Mouse (Mus musculus) gastrocnemius, adult 18-20 months (tissue): ENCODE measurements around the gene Mrps18c. TPM values are rescaled to one million over a fixed set of nuclear protein-coding genes. Genes with fewer than 3 reads are reported as not detected.
A peak's percentile ranks its signal among the peaks of the same experiment; 100 is the strongest.

Experiments
- DNase-seq: peaks from one replicate; pipeline ENCODE4 v3.0.0; 2021; ENCODE audit warnings: low spot score
- total RNA-seq, 2 experiments: library from RNA; stranded (reverse); gene quantifications; 2 replicates each; pipeline ENCODE4 v1.2.3; 2021

Mrps18c gene
- total RNA-seq, 2 experiments from 2014 or later = 69.9 to 71.4 TPM

GRCm38 (mm10) chr5:100825975-100826374 is 27.5 kb downstream of the Mrps18c start:
- DNase-seq = no peak

DNA sequence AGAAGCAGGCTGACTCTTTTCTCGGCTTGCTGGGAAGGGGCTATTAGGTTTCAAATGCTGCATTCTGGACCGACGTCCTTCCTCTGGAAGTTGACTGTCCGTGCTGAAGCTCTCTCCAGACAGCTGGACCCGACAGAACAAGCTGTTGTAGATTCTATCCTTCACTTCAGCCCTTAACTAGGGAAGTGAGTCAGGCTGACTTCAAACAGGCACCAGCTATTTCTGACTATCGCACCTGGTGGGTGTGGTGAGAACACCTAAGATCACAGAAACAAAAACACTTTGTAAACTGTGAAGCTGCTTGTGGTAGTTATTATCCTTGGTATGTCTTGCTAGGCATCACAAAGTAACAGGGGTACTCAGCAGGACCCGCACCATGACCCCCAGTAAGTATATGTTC is 28.1 kb downstream of the Mrps18c start:
- no peak for DNase-seq

DNA sequence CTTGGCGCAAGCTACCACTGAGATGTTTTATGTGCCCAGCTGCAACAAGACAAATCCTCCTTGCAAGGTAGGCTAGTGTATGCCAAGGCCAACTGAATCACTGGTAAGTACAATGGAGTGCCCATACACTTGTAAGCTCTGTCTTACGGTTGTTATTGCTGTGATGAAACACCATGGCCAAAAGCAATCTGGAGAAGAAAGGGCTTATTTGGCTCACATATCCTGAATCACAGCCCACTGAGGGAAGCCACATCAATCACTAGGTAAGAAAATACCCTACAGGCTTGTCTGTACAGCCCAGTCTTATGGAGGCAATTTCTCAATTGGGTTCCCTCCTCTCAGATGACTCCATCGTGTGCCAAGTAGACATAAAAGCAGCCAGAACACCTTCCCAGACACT is 30.3 kb downstream of the Mrps18c start:
- no peak for DNase-seq

DNA sequence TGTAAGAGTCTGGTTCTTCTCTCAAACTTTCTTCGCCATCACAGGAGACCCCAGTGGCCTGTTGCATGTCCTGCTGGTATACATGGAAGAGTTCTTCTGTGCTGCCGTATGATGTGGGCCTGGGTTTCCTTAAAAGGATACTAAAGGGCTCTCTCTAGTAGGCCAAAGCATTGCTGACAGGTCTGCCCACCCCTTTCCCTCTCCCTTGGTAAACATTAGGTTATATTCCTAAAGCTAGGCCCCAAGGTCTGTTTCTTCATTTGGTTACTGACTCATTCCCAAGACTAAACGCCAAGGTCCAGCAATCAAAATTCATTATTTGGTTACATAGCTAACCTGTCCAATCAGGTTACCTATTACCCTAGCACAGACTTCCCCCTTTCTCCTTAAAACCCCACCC is 34.3 kb downstream of the Mrps18c start:
- DNase-seq = no peak

- no peak for DNase-seq
Measured at GRCm38 (mm10) chr5:100833841-100834240, 35.4 kb downstream of the Mrps18c start.

DNA sequence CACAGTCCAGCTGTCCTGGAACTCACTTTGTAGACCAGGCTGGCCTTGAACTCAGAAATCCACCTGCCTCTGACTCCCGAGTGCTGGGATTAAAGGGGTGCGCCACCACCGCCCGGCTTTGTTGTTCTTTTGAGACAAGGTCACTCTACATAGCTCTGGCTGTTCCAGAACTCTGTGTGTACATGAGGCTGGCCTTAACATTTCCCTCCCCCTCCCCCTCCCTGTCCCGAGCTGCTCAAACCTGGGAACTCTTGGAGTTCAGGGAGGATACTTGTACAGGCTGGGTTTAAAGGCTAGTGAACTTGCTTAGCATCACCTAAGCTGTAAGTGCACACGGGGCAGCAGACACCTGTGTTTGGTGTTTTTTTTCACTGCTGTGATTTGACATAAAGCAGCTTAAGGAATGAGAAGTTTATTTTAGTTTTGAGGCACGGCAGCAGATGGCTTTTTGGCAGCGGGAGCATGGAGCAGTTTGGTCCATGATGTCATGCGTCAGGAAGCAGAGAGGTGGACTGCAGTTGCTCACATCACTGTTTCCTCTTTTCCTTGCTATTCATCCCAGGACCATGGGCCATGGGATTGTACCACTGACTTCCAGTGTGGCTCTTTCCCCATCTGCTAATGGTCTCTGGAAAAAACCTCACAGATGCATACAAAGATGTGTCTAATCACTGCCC is 37.6 kb downstream of the Mrps18c start:
- no peak for DNase-seq

- no peak for DNase-seq
Measured at GRCm38 (mm10) chr5:100837907-100838306, 39.5 kb downstream of the Mrps18c start.

GRCm38 (mm10) chr5:100844485-100844884 is 46.1 kb downstream of the Mrps18c start:
- no peak for DNase-seq

GRCm38 (mm10) chr5:100845485-100845847 is 47.0 kb downstream of the Mrps18c start, which contains the start of gene Gpat3:
Gpat3 (plus strand) TSS chr5:100845713.
- peak; percentile 45 for DNase-seq

DNA sequence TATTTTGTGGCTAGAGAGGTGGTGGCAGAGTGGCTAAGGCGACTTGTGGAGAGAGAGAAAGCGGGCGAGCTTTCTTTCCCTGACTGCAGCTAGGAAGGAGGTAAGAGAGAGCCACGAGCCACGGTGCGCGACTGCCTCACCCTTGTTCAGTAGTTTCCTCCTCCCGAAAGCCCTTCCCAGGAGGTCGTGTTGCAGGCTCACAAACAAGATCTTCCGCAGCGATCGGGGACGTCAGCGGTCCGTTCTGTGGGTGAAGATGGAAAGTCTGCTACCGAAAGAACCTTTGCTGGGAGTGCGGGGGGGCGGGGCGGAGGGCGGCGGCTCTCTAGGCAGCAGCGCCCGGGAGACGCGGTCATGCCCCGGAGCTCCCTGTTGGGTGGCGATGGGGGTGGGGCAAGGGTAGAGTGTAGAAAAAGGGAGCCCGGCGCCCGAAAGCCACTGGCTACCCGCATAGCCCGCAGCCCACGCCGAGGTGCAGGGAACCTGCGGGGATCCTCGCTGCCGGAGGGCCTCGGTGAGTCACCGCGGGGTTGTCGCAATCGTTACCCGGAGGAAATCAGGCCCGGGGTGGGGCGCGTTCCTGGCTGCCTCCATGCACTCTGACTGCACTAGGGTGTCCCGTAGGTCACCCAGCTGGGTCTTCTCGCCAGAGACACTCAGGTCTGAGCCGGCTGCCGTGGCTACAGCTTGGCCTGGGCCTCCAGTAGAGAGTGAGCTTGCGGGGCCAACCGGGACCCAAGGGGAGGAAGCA is 47.6 kb downstream of the Mrps18c start:
- DNase-seq = peak; percentile 81

- DNase-seq = no peak
Measured at GRCm38 (mm10) chr5:100846599-100846920, 48.1 kb downstream of the Mrps18c start.

- DNase-seq = no peak
Measured at GRCm38 (mm10) chr5:100847143-100847542, 48.7 kb downstream of the Mrps18c start.

- DNase-seq = no peak
Measured at GRCm38 (mm10) chr5:100853963-100854362, 55.5 kb downstream of the Mrps18c start.

Other genes starting within 250 kb of the Mrps18c start
- gene Plac8, start 226.4 kb upstream of the Mrps18c start, total RNA-seq = under 1 TPM in 1 of 2 experiments, not detected in 1; 0.80 TPM
- 10 to 100 TPM; 73.6 to 77.4 TPM for gene Coq2, start 123.5 kb upstream of the Mrps18c start, total RNA-seq
- under 1 TPM; 0.39 to 0.57 TPM for gene Hpse, start 78.9 kb upstream of the Mrps18c start, total RNA-seq
- 1 to 10 TPM; 3.5 to 4.5 TPM for gene Helq, start within 50 bp of the Mrps18c start, total RNA-seq
- 1 to 10 TPM; 4.1 to 4.9 TPM for gene Abraxas1, start 22.3 kb downstream of the Mrps18c start, total RNA-seq
- gene Gpat3, start 47.1 kb downstream of the Mrps18c start, total RNA-seq = 10 to 100 TPM in 1 of 2 experiments, 1 to 10 TPM in 1; 4.8 to 10.3 TPM